Mouse (Mus musculus): ENCODE results near the gene Fam124a.

GRCm38 (mm10) chr14:62550121-62550520, 5.4 kb upstream of the Fam124a start:
- TF ChIP-seq CTCF (IDR thresholded peaks at IDR 0.05; ENCODE audit: insufficient read depth, low read depth, low read length) (no peak), POLR2A (IDR thresholded peaks at IDR 0.05; ENCODE audit: insufficient read depth, low read depth, low read length) (no peak)
